Mouse (Mus musculus): Measurements from ENCODE around the gene Cdhr3. TPM values are rescaled to one million over a fixed set of nuclear protein-coding genes. Genes with fewer than 3 reads are reported as not detected.

Cdhr3 gene
- polyA plus RNA-seq (2015; fragmentation: Nextera tagmentation; extraction: Ambion mirVana) = 0.80 TPM in 1 of 2 replicates, not detected in the other

DNA sequence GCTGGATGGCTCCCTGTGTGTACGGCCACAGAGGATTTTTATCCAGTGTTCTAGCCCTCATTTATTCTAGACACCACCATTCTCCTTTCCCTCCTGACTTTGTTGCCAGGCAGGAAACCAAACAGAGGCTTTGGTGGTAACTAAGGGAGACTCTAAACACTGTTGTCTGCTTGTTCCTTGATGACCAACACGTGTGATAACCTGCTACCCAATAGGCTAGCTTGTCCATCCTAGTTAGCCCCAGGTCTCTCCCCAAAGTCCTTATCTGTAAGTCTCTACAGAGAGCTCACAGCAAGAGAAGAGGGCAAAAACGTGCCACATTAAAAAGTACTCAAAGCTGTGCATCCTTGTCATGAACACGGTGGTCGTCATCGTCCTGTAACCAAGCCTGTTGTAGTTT, at the start of gene Cdhr3:
Gene Cdhr3, minus strand, starts transcription at position 101 of the 400 bp plus-strand sequence.
- Histone ChIP-seq H3K27me3 (ENCODE audit: control insufficient read depth, insufficient read depth, low read length) (no peaks in the 10 kb centered on the region), H3K4me1 (ENCODE audit: control insufficient read depth, insufficient read depth, low read length) (no peaks in the 10 kb centered on the region), H3K4me2 (ENCODE audit: low read depth, low read length) (no peak within 1 kb of the TSS), H3K4me3 (replicated peaks; ENCODE audit: low read length) (no peak within 1 kb of the TSS), H3K9ac (ENCODE audit: low read length) (no peak within 1 kb of the TSS), H3K27ac (ENCODE audit: low read length) (no peak within 1 kb of the TSS), H3K9me3 (replicated peaks; ENCODE audit: control insufficient read depth, low read length) (no peaks in the 10 kb centered on the region), H3K36me3 (ENCODE audit: control insufficient read depth, insufficient read depth, low read length) (no peaks in the 10 kb centered on the region)
- WGBS = 66% methylated on average over 6 of the region's 6 CpGs
- ATAC-seq (ENCODE audit: insufficient read depth, low FRiP score) = no peak

DNA sequence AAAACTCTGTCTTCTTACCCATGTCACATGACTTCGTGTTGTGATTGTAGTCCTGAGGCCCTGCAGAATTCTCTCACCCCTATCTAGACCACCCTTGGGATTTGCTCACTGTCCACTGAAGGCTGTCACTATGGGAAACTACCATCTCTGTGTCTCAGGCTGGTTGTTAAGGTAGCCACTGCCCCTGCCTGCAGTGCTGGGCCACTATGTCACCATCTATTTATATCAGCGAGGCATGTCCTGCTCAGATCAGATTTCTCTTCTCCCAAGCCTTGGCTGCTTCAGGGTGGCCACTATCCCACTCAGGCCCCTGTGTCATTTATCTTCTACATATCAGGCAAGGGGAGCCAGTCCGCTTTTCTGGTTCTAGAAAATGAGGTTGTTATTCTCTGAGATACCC, 46.4 kb upstream of the Cdhr3 start:
- 71% methylated on average over 3 of the region's 3 CpGs for WGBS
- ATAC-seq (ENCODE audit: insufficient read depth, low FRiP score) = no peak
- Histone ChIP-seq H3K27ac (ENCODE audit: low read length) (no peak overlapping the region), H3K4me3 (replicated peaks; ENCODE audit: low read length) (no peak overlapping the region), H3K9me3 (replicated peaks; ENCODE audit: control insufficient read depth, low read length) (no peaks in the 10 kb centered on the region), H3K27me3 (ENCODE audit: control insufficient read depth, insufficient read depth, low read length) (no peaks in the 10 kb centered on the region), H3K36me3 (ENCODE audit: control insufficient read depth, insufficient read depth, low read length) (no peaks in the 10 kb centered on the region), H3K4me1 (ENCODE audit: control insufficient read depth, insufficient read depth, low read length) (no peaks in the 10 kb centered on the region), H3K9ac (ENCODE audit: low read length) (no peak overlapping the region), H3K4me2 (ENCODE audit: low read depth, low read length) (no peak overlapping the region)

GRCm38 (mm10) chr12:33137857-33138256, 45.2 kb upstream of the Cdhr3 start:
- H3K4me3 ChIP-seq (replicated peaks; ENCODE audit: low read length) = no peak overlapping the region
- no peak overlapping the region for H3K4me2 ChIP-seq (ENCODE audit: low read depth, low read length)
- 86% methylated on average over 1 of the region's 1 CpGs for WGBS
- ATAC-seq (ENCODE audit: insufficient read depth, low FRiP score) = no peak
- H3K27ac ChIP-seq (ENCODE audit: low read length) = no peak overlapping the region
- no peaks in the 10 kb centered on the region for H3K9me3 ChIP-seq (replicated peaks; ENCODE audit: control insufficient read depth, low read length)
- H3K4me1 ChIP-seq (ENCODE audit: control insufficient read depth, insufficient read depth, low read length) = no peaks in the 10 kb centered on the region
- no peak overlapping the region for H3K9ac ChIP-seq (ENCODE audit: low read length)
- H3K36me3 ChIP-seq (ENCODE audit: control insufficient read depth, insufficient read depth, low read length) = no peaks in the 10 kb centered on the region
- H3K27me3 ChIP-seq (ENCODE audit: control insufficient read depth, insufficient read depth, low read length) = no peaks in the 10 kb centered on the region

GRCm38 (mm10) chr12:33131796-33132195, 39.1 kb upstream of the Cdhr3 start:
- Histone ChIP-seq H3K4me2 (ENCODE audit: low read depth, low read length) (no peak overlapping the region), H3K4me3 (replicated peaks; ENCODE audit: low read length) (no peak overlapping the region), H3K4me1 (ENCODE audit: control insufficient read depth, insufficient read depth, low read length) (peaks cover 3% of the 10 kb centered on the region; the same call in 1 of the 2 replicates), H3K36me3 (ENCODE audit: control insufficient read depth, insufficient read depth, low read length) (no peaks in the 10 kb centered on the region), H3K9ac (ENCODE audit: low read length) (no peak overlapping the region), H3K9me3 (replicated peaks; ENCODE audit: control insufficient read depth, low read length) (no peaks in the 10 kb centered on the region), H3K27me3 (ENCODE audit: control insufficient read depth, insufficient read depth, low read length) (no peaks in the 10 kb centered on the region), H3K27ac (ENCODE audit: low read length) (peak overlapping the region; percentile 38; the same call in 1 of the 2 replicates)
- ATAC-seq (ENCODE audit: insufficient read depth, low FRiP score) = no peak
- 52% methylated on average over 7 of the region's 7 CpGs for WGBS

GRCm38 (mm10) chr12:33130401-33130800, 37.7 kb upstream of the Cdhr3 start:
- Histone ChIP-seq H3K9me3 (replicated peaks; ENCODE audit: control insufficient read depth, low read length) (no peaks in the 10 kb centered on the region), H3K4me1 (ENCODE audit: control insufficient read depth, insufficient read depth, low read length) (peaks cover 3% of the 10 kb centered on the region; the same call in 1 of the 2 replicates), H3K27me3 (ENCODE audit: control insufficient read depth, insufficient read depth, low read length) (no peaks in the 10 kb centered on the region), H3K27ac (ENCODE audit: low read length) (no peak overlapping the region), H3K4me2 (ENCODE audit: low read depth, low read length) (no peak overlapping the region), H3K9ac (ENCODE audit: low read length) (no peak overlapping the region), H3K4me3 (replicated peaks; ENCODE audit: low read length) (no peak overlapping the region), H3K36me3 (ENCODE audit: control insufficient read depth, insufficient read depth, low read length) (no peaks in the 10 kb centered on the region)
- 52% methylated on average over 8 of the region's 8 CpGs for WGBS
- ATAC-seq (ENCODE audit: insufficient read depth, low FRiP score) = no peak

GRCm38 (mm10) chr12:33129410-33129809, 36.7 kb upstream of the Cdhr3 start:
- H3K27ac ChIP-seq (ENCODE audit: low read length) = no peak overlapping the region
- no peaks in the 10 kb centered on the region for H3K36me3 ChIP-seq (ENCODE audit: control insufficient read depth, insufficient read depth, low read length)
- H3K4me1 ChIP-seq (ENCODE audit: control insufficient read depth, insufficient read depth, low read length) = peaks cover 3% of the 10 kb centered on the region; the same call in 1 of the 2 replicates
- no peak; the same call in 1 of the 2 replicates for ATAC-seq (ENCODE audit: insufficient read depth, low FRiP score)
- no peaks in the 10 kb centered on the region for H3K27me3 ChIP-seq (ENCODE audit: control insufficient read depth, insufficient read depth, low read length)
- no peak overlapping the region for H3K4me3 ChIP-seq (replicated peaks; ENCODE audit: low read length)
- H3K9ac ChIP-seq (ENCODE audit: low read length) = no peak overlapping the region
- H3K9me3 ChIP-seq (replicated peaks; ENCODE audit: control insufficient read depth, low read length) = no peaks in the 10 kb centered on the region
- H3K4me2 ChIP-seq (ENCODE audit: low read depth, low read length) = no peak overlapping the region
- WGBS = 19% methylated on average over 4 of the region's 4 CpGs

- no peaks in the 10 kb centered on the region for H3K9me3 ChIP-seq (replicated peaks; ENCODE audit: control insufficient read depth, low read length)
- peaks cover 3% of the 10 kb centered on the region; the same call in 1 of the 2 replicates for H3K4me1 ChIP-seq (ENCODE audit: control insufficient read depth, insufficient read depth, low read length)
- H3K9ac ChIP-seq (ENCODE audit: low read length) = no peak overlapping the region
- H3K4me3 ChIP-seq (replicated peaks; ENCODE audit: low read length) = no peak overlapping the region
- no peak for ATAC-seq (ENCODE audit: insufficient read depth, low FRiP score)
- no peaks in the 10 kb centered on the region for H3K27me3 ChIP-seq (ENCODE audit: control insufficient read depth, insufficient read depth, low read length)
- WGBS = 53% methylated on average over 7 of the region's 7 CpGs
- H3K4me2 ChIP-seq (ENCODE audit: low read depth, low read length) = no peak overlapping the region
- H3K36me3 ChIP-seq (ENCODE audit: control insufficient read depth, insufficient read depth, low read length) = no peaks in the 10 kb centered on the region
- no peak overlapping the region for H3K27ac ChIP-seq (ENCODE audit: low read length)
These were observed 36.0 kb upstream of the Cdhr3 start for GRCm38 (mm10) chr12:33128702-33129101.

- no peak overlapping the region for H3K4me2 ChIP-seq (ENCODE audit: low read depth, low read length)
- no peaks in the 10 kb centered on the region for H3K9me3 ChIP-seq (replicated peaks; ENCODE audit: control insufficient read depth, low read length)
- H3K36me3 ChIP-seq (ENCODE audit: control insufficient read depth, insufficient read depth, low read length) = no peaks in the 10 kb centered on the region
- H3K27me3 ChIP-seq (ENCODE audit: control insufficient read depth, insufficient read depth, low read length) = no peaks in the 10 kb centered on the region
- H3K4me1 ChIP-seq (ENCODE audit: control insufficient read depth, insufficient read depth, low read length) = peaks cover 3% of the 10 kb centered on the region; the same call in 1 of the 2 replicates
- no peak overlapping the region for H3K27ac ChIP-seq (ENCODE audit: low read length)
- no peak overlapping the region for H3K4me3 ChIP-seq (replicated peaks; ENCODE audit: low read length)
- WGBS = 81% methylated on average over 2 of the region's 2 CpGs
- no peak for ATAC-seq (ENCODE audit: insufficient read depth, low FRiP score)
- no peak overlapping the region for H3K9ac ChIP-seq (ENCODE audit: low read length)
These were observed 35.4 kb upstream of the Cdhr3 start for GRCm38 (mm10) chr12:33128121-33128520.

DNA sequence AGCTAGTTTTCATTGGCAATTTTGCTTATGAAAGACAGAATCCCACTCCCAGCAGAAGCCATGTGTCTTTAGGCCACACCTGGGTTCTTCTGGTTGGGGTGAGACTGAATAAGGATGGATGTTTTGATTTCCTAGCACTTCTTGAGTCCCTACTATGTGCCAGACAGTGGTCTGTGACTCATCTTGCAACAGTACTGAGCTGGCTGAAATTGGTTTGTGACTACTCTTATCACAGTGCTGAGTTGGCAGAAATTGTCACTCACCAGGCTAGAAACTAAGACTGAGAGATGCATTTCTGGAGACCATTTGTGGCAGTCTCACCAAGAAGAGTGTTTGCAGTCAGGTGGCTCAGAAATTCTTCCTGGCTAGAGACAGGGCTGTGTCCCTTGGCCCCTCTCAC, 33.6 kb upstream of the Cdhr3 start:
- H3K27ac ChIP-seq (ENCODE audit: low read length) = no peak overlapping the region
- no peak for ATAC-seq (ENCODE audit: insufficient read depth, low FRiP score)
- H3K9ac ChIP-seq (ENCODE audit: low read length) = no peak overlapping the region
- H3K4me1 ChIP-seq (ENCODE audit: control insufficient read depth, insufficient read depth, low read length) = peaks cover 3% of the 10 kb centered on the region; the same call in 1 of the 2 replicates
- no peaks in the 10 kb centered on the region; the same call in 1 of the 2 replicates for H3K9me3 ChIP-seq (replicated peaks; ENCODE audit: control insufficient read depth, low read length)
- no peak overlapping the region for H3K4me3 ChIP-seq (replicated peaks; ENCODE audit: low read length)
- H3K27me3 ChIP-seq (ENCODE audit: control insufficient read depth, insufficient read depth, low read length) = no peaks in the 10 kb centered on the region
- H3K36me3 ChIP-seq (ENCODE audit: control insufficient read depth, insufficient read depth, low read length) = no peaks in the 10 kb centered on the region
- no peak overlapping the region for H3K4me2 ChIP-seq (ENCODE audit: low read depth, low read length)

All from stomach, embryonic 16.5 days (tissue).